Mouse (Mus musculus) neural tube, embryonic 15.5 days (tissue): ENCODE measurements around the gene Ubr3. TPM values are rescaled to one million over a fixed set of nuclear protein-coding genes. Genes with fewer than 3 reads are reported as not detected.

Source experiments
- ATAC-seq: fragments of 200-750 bp; cut with Nextera tagmentation; 2 replicates; pipeline ENCODE4 v1.8.0; 2017; ENCODE audit warnings: mild to moderate bottlenecking, moderate TSS enrichment, moderate library complexity; ENCODE audit not compliant: low FRiP score
- H3K27ac ChIP-seq: fragments of 300-500 bp; sonication (generic); replicated peaks from 2 replicates; pipeline ENCODE4 v1.5.1; 2015; ENCODE audit warnings: mild to moderate bottlenecking, inconsistent platforms
- H3K27me3 ChIP-seq: fragments of 300-500 bp; sonication (generic); replicated peaks from 2 replicates; pipeline ENCODE4 v1.6.1; 2015; ENCODE audit warnings: inconsistent platforms
- H3K36me3 ChIP-seq: fragments of 300-500 bp; sonication (generic); 2 replicates; pipeline ENCODE4 v1.6.1; 2015; ENCODE audit warnings: inconsistent platforms
- H3K4me1 ChIP-seq: fragments of 300-500 bp; sonication (generic); 2 replicates; pipeline ENCODE4 v1.6.1; 2015; ENCODE audit warnings: inconsistent platforms
- H3K4me2 ChIP-seq: fragments of 300-500 bp; sonication (generic); 2 replicates; pipeline ENCODE4 v1.6.1; 2015; ENCODE audit warnings: inconsistent platforms, mild to moderate bottlenecking, moderate library complexity
- H3K4me3 ChIP-seq: fragments of 300-500 bp; sonication (generic); replicated peaks from 2 replicates; pipeline ENCODE4 v1.5.1; 2015; ENCODE audit warnings: mild to moderate bottlenecking, inconsistent platforms
- H3K9ac ChIP-seq: fragments of 300-500 bp; sonication (generic); replicated peaks from 2 replicates; pipeline ENCODE4 v1.6.1; 2015; ENCODE audit warnings: mild to moderate bottlenecking, inconsistent platforms
- H3K9me3 ChIP-seq: fragments of 300-500 bp; sonication (generic); replicated peaks from 2 replicates; pipeline ENCODE4 v1.6.1; 2016; ENCODE audit warnings: inconsistent platforms
- WGBS: fragments of 180-500 bp; shearing (Covaris S2); methylation state at CpG from one replicate; pipeline ENCODE4 v1.1.7; 2015; ENCODE audit warnings: mixed read lengths; 5-methylcytosine and 5-hydroxymethylcytosine counted together
- polyA plus RNA-seq: library from polyadenylated mRNA; unstranded; fragments of >200 nt; fragmentation: Nextera tagmentation; extraction: Ambion mirVana; gene quantifications from 2 replicates; pipeline ENCODE4 v1.2.1, GENCODE M21; 2015

The Ubr3 gene
- polyA plus RNA-seq = 15.2 and 17.7 TPM in 2 replicates

- Histone ChIP-seq H3K36me3 (no peaks in the 10 kb centered on the region), H3K27ac (peak within 1 kb of the TSS; percentile 93), H3K9me3 (no peaks in the 10 kb centered on the region), H3K4me2 (peak within 1 kb of the TSS; percentile 79), H3K9ac (peak within 1 kb of the TSS; percentile 99), H3K4me3 (peak within 1 kb of the TSS; percentile 98), H3K4me1 (peaks cover 20% of the 10 kb centered on the region), H3K27me3 (no peaks in the 10 kb centered on the region)
- peak; percentile 98 for ATAC-seq
- WGBS = under 1% methylated on average over 64 of the region's 65 CpGs
Measured at GRCm38 (mm10) chr2:69897039-69897617, at the start of gene Ubr3. Gene Ubr3, plus strand, starts transcription at chr2:69897246.

- Histone ChIP-seq H3K9me3 (no peaks in the 10 kb centered on the region), H3K4me3 (no peak overlapping the region), H3K27ac (no peak overlapping the region), H3K9ac (no peak overlapping the region), H3K4me2 (no peak overlapping the region), H3K27me3 (no peaks in the 10 kb centered on the region), H3K36me3 (no peaks in the 10 kb centered on the region), H3K4me1 (no peaks in the 10 kb centered on the region)
- 75% methylated on average over 6 of the region's 6 CpGs for WGBS
- no peak for ATAC-seq
Measured at GRCm38 (mm10) chr2:69849215-69849614, 47.8 kb upstream of the Ubr3 start.

GRCm38 (mm10) chr2:69851427-69852058 is 45.5 kb upstream of the Ubr3 start:
- Histone ChIP-seq H3K4me1 (no peaks in the 10 kb centered on the region), H3K4me2 (no peak overlapping the region), H3K9ac (no peak overlapping the region), H3K9me3 (no peaks in the 10 kb centered on the region), H3K36me3 (no peaks in the 10 kb centered on the region), H3K27ac (no peak overlapping the region), H3K27me3 (no peaks in the 10 kb centered on the region), H3K4me3 (no peak overlapping the region)
- ATAC-seq = no peak
- WGBS = 38% methylated on average over 2 of the region's 2 CpGs

GRCm38 (mm10) chr2:69856392-69856791 is 40.7 kb upstream of the Ubr3 start:
- WGBS = 70% methylated on average over 8 of the region's 8 CpGs
- Histone ChIP-seq H3K4me2 (no peak overlapping the region), H3K4me3 (no peak overlapping the region), H3K9me3 (no peaks in the 10 kb centered on the region), H3K27me3 (no peaks in the 10 kb centered on the region), H3K4me1 (peaks cover 5% of the 10 kb centered on the region), H3K36me3 (no peaks in the 10 kb centered on the region), H3K9ac (no peak overlapping the region), H3K27ac (no peak overlapping the region)
- ATAC-seq = no peak

DNA sequence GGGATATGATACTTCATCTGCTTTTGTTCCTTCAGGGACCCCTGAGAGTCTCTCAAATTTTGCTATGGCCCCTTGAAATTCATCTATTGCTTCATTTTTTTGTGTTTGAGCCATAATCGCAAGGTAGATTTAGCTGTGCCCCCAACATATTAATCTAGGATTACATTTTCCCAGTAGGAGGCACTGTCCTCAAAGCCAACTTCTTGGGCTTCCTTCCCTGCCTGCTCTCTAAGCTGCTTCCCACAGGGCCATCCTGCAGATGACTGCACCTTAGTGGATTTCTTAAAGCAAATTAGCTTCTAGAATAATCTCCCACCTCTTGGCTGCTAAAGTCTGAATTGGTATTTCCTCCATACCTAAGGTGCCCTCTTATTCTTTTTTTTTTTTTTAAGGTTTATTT is 39.2 kb upstream of the Ubr3 start:
- no peaks in the 10 kb centered on the region for H3K27me3 ChIP-seq
- no peak for ATAC-seq
- H3K9me3 ChIP-seq = no peaks in the 10 kb centered on the region
- no peak overlapping the region for H3K9ac ChIP-seq
- H3K4me1 ChIP-seq = peaks cover 13% of the 10 kb centered on the region
- no peak overlapping the region for H3K27ac ChIP-seq
- H3K4me2 ChIP-seq = no peak overlapping the region
- no peaks in the 10 kb centered on the region for H3K36me3 ChIP-seq
- WGBS = 89% methylated on average over 1 of the region's 1 CpGs
- no peak overlapping the region for H3K4me3 ChIP-seq

- ATAC-seq = peak; percentile 71
- peak overlapping the region; percentile 91 for H3K27ac ChIP-seq
- H3K9me3 ChIP-seq = no peaks in the 10 kb centered on the region
- 10% methylated on average over 12 of the region's 13 CpGs for WGBS
- H3K4me2 ChIP-seq = peak overlapping the region; percentile 65
- peak overlapping the region; percentile 99 for H3K4me3 ChIP-seq
- no peaks in the 10 kb centered on the region for H3K27me3 ChIP-seq
- H3K9ac ChIP-seq = peak overlapping the region; percentile 99
- H3K4me1 ChIP-seq = peaks cover 31% of the 10 kb centered on the region
- H3K36me3 ChIP-seq = no peaks in the 10 kb centered on the region
Measured at GRCm38 (mm10) chr2:69860972-69861452, 36.0 kb upstream of the Ubr3 start.

GRCm38 (mm10) chr2:69861485-69862091 is 35.5 kb upstream of the Ubr3 start, which contains the start of gene Ssb:
Gene Ssb, plus strand, starts transcription at chr2:69861562.
- peak; percentile 98 for ATAC-seq
- H3K4me1 ChIP-seq = peaks cover 31% of the 10 kb centered on the region
- H3K9ac ChIP-seq = peak within 1 kb of the TSS; percentile 99
- H3K9me3 ChIP-seq = no peaks in the 10 kb centered on the region
- WGBS = under 1% methylated on average over 59 of the region's 66 CpGs
- peak within 1 kb of the TSS; percentile 78 for H3K4me2 ChIP-seq
- no peaks in the 10 kb centered on the region for H3K27me3 ChIP-seq
- H3K4me3 ChIP-seq = peak within 1 kb of the TSS; percentile 99
- peak within 1 kb of the TSS; percentile 91 for H3K27ac ChIP-seq
- no peaks in the 10 kb centered on the region; the same call in 1 of the 2 replicates for H3K36me3 ChIP-seq

GRCm38 (mm10) chr2:69862117-69862657 is 34.9 kb upstream of the Ubr3 start:
- peak overlapping the region; percentile 91 for H3K27ac ChIP-seq
- H3K9me3 ChIP-seq = no peaks in the 10 kb centered on the region
- peak overlapping the region; percentile 78 for H3K4me2 ChIP-seq
- 4% methylated on average over 13 of the region's 13 CpGs for WGBS
- H3K9ac ChIP-seq = peak overlapping the region; percentile 99
- peaks cover 3% of the 10 kb centered on the region for H3K36me3 ChIP-seq
- peaks cover 31% of the 10 kb centered on the region for H3K4me1 ChIP-seq
- ATAC-seq = no peak
- H3K27me3 ChIP-seq = no peaks in the 10 kb centered on the region
- H3K4me3 ChIP-seq = peak overlapping the region; percentile 99

- 68% methylated on average over 2 of the region's 2 CpGs for WGBS
- ATAC-seq = no peak
Measured at GRCm38 (mm10) chr2:69883990-69884391, 13.1 kb upstream of the Ubr3 start.

DNA sequence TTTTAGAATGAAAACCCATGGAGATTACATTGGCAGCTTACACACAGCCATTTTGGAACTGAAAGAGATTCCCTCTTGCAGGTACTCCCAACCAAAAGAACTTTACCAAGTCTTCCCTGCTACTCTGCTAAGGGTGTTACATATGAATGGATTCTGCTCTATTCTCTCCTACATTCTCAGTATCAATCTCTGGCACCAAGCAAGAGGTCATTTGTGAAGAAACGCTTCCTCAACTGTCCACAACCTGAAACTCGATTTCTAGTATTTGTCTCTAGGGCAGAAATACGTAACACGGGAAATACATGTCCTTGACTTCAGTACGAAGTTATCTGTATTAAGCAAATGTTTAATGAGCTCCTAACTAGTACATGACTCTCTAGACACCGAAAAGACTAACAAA is 12.5 kb upstream of the Ubr3 start:
- H3K9me3 ChIP-seq = no peaks in the 10 kb centered on the region
- WGBS = 57% methylated on average over 6 of the region's 6 CpGs
- no peak overlapping the region for H3K27ac ChIP-seq
- H3K36me3 ChIP-seq = no peaks in the 10 kb centered on the region
- H3K27me3 ChIP-seq = no peaks in the 10 kb centered on the region
- ATAC-seq = no peak
- H3K9ac ChIP-seq = 0 out of 2 replicates have a peak overlapping the region, but pooled peaks have one; percentile 59
- H3K4me2 ChIP-seq = peak overlapping the region; percentile 59
- peaks cover 8% of the 10 kb centered on the region for H3K4me1 ChIP-seq
- peak overlapping the region; percentile 61 for H3K4me3 ChIP-seq

More at GRCm38 (mm10) chr2:69883990-69884391, 13.1 kb upstream of the Ubr3 start:
- Histone ChIP-seq H3K9me3 (no peaks in the 10 kb centered on the region), H3K9ac (no peak overlapping the region), H3K4me3 (peak overlapping the region; percentile 61; the same call in 1 of the 2 replicates), H3K27ac (no peak overlapping the region), H3K4me2 (peak overlapping the region; percentile 59; the same call in 1 of the 2 replicates), H3K4me1 (peaks cover 8% of the 10 kb centered on the region), H3K36me3 (no peaks in the 10 kb centered on the region), H3K27me3 (no peaks in the 10 kb centered on the region)

- peak; percentile 37; the same call in 1 of the 2 replicates for ATAC-seq
- Histone ChIP-seq H3K4me3 (peak overlapping the region; percentile 61), H3K9ac (peak overlapping the region; percentile 59), H3K27ac (peak overlapping the region; percentile 63; the same call in 1 of the 2 replicates), H3K27me3 (no peaks in the 10 kb centered on the region), H3K9me3 (no peaks in the 10 kb centered on the region), H3K4me1 (peaks cover 8% of the 10 kb centered on the region), H3K4me2 (peak overlapping the region; percentile 59), H3K36me3 (no peaks in the 10 kb centered on the region)
- 8% methylated on average over 12 of the region's 12 CpGs for WGBS
Measured at GRCm38 (mm10) chr2:69885050-69885449, 12.0 kb upstream of the Ubr3 start.
